Mouse (Mus musculus) forebrain, embryonic 11.5 days (tissue): ENCODE data around the gene Nemp1. TPM values are rescaled to one million over a fixed set of nuclear protein-coding genes. Genes with fewer than 3 reads are reported as not detected.

ENCODE experiments used
- ATAC-seq: fragments of 200-750 bp; cut with Nextera tagmentation; replicated peaks from 2 replicates; pipeline ENCODE4 v1.8.0; 2017; ENCODE audit warnings: moderate TSS enrichment; ENCODE audit not compliant: low FRiP score
- DNase-seq: peaks from one replicate; pipeline ENCODE4 v3.0.0-alpha.2; 2017; ENCODE audit warnings: low spot score
- H3K27ac ChIP-seq: fragments of 300-500 bp; sonication (generic); 2 replicates; pipeline ENCODE4 v1.5.1; 2014; ENCODE audit warnings: low read depth, low read length
- H3K27me3 ChIP-seq: fragments of 300-500 bp; sonication (generic); 2 replicates; pipeline ENCODE4 v1.6.1; 2014; ENCODE audit warnings: mild to moderate bottlenecking, low read length, mixed read lengths; ENCODE audit not compliant: control insufficient read depth, insufficient read depth
- H3K36me3 ChIP-seq: fragments of 300-500 bp; sonication (generic); 2 replicates; pipeline ENCODE4 v1.6.1; 2014; ENCODE audit warnings: mild to moderate bottlenecking, low read length, moderate library complexity, mixed read lengths; ENCODE audit not compliant: control insufficient read depth, insufficient read depth
- H3K4me1 ChIP-seq: fragments of 300-500 bp; sonication (generic); replicated peaks from 2 replicates; pipeline ENCODE4 v1.6.1; 2014; ENCODE audit warnings: low read length, mixed read lengths; ENCODE audit not compliant: control insufficient read depth, insufficient read depth
- H3K4me2 ChIP-seq: fragments of 300-500 bp; sonication (generic); 2 replicates; pipeline ENCODE4 v1.6.1; 2014; ENCODE audit warnings: low read depth, mild to moderate bottlenecking, low read length, moderate library complexity, mixed read lengths; ENCODE audit not compliant: severe bottlenecking
- H3K4me3 ChIP-seq: fragments of 300-500 bp; sonication (generic); 2 replicates; pipeline ENCODE4 v1.5.1; 2014; ENCODE audit warnings: low read depth, low read length
- H3K9ac ChIP-seq: fragments of 300-500 bp; sonication (generic); 2 replicates; pipeline ENCODE4 v1.6.1; 2014; ENCODE audit warnings: low read length
- H3K9me3 ChIP-seq: fragments of 300-500 bp; sonication (generic); 2 replicates; pipeline ENCODE4 v1.6.1; 2016; ENCODE audit warnings: low read length, mixed read lengths; ENCODE audit not compliant: control insufficient read depth
- WGBS: fragments of 180-500 bp; shearing (Covaris S2); extraction: QIAGEN DNeasy Blood & Tissue Kit; methylation state at CpG from one replicate; pipeline ENCODE4 v1.1.7; 2014; 5-methylcytosine and 5-hydroxymethylcytosine counted together
- polyA plus RNA-seq: library from polyadenylated mRNA; unstranded; fragments of >200 nt; fragmentation: Nextera tagmentation; extraction: Ambion mirVana; gene quantifications from 2 replicates; pipeline ENCODE4 v1.2.1, GENCODE M21; 2014

Nemp1 gene
- polyA plus RNA-seq, 1 experiment from 2014 or later, result 12.0 TPM

- no peak overlapping the region for H3K4me3 ChIP-seq
- ATAC-seq (no peak), DNase-seq (no peak)
- no peak overlapping the region for H3K4me2 ChIP-seq
- H3K4me1 ChIP-seq, result no peaks in the 10 kb centered on the region
- no peaks in the 10 kb centered on the region for H3K27me3 ChIP-seq
- no peaks in the 10 kb centered on the region for H3K9me3 ChIP-seq
- H3K9ac ChIP-seq, result no peak overlapping the region
- 81% methylated on average over 13 of the region's 13 CpGs for WGBS
- no peaks in the 10 kb centered on the region for H3K36me3 ChIP-seq
- H3K27ac ChIP-seq, result no peak overlapping the region
These were observed 43.6 kb downstream of the Nemp1 start for GRCm38 (mm10) chr10:127710331-127710730.

- no peak overlapping the region for H3K4me3 ChIP-seq
- no peak for ATAC-seq
- no peak overlapping the region for H3K9ac ChIP-seq
- WGBS, result 76% methylated on average over 6 of the region's 6 CpGs
- H3K36me3 ChIP-seq, result no peaks in the 10 kb centered on the region
- no peaks in the 10 kb centered on the region for H3K9me3 ChIP-seq
- H3K27me3 ChIP-seq, result no peaks in the 10 kb centered on the region
- no peak overlapping the region for H3K4me2 ChIP-seq
- peak; percentile 39 for DNase-seq
- no peak overlapping the region for H3K27ac ChIP-seq
- no peaks in the 10 kb centered on the region for H3K4me1 ChIP-seq
These were observed 46.0 kb downstream of the Nemp1 start for GRCm38 (mm10) chr10:127712736-127713135.

DNA sequence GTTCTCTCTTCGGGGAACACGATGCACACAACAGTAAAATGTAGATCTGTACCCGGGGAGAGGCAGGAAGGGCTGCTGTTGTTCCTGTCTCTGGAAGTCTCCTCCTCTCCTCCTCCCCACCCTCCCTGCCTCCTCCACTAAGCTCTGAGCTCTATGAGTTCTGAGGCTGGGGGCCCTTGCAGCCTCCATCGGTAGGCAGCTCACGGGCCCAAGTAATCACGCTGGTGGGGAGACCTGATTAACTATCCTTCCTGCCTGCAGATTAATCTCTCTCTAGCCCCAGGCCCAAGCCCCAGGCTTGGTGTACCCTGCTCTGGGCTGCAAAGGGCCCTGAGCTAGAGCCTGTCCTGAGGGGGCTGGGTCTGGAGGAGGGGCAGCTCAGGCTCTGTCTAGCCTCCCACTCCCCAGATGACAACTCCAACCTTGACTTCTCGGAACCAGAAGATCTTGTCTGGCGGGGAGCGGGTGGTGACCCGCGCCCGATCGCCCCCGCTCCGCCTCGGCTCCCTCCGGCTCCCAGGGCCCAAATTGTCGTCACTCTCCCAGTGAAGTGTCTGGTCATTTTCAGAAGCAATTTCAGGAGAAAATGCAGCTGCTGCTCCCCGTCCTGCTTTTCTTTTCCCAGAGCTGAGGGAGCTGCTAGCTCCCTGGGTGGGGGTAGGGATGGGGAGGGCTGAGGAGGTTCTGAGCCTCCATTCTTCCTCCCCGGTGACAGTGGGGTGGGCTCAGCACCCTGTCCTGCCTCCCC is 55.1 kb downstream of the Nemp1 start:
- Histone ChIP-seq H3K27me3 (peaks cover 7% of the 10 kb centered on the region), H3K9ac (peak overlapping the region; percentile 35), H3K4me2 (peak overlapping the region; percentile 8; the same call in 1 of the 2 replicates), H3K36me3 (no peaks in the 10 kb centered on the region), H3K9me3 (no peaks in the 10 kb centered on the region), H3K27ac (no peak overlapping the region), H3K4me3 (no peak overlapping the region), H3K4me1 (peaks cover 13% of the 10 kb centered on the region; the same call in 1 of the 2 replicates)
- DNase-seq (no peak), ATAC-seq (no peak)
- WGBS, result 14% methylated on average over 20 of the region's 20 CpGs

DNA sequence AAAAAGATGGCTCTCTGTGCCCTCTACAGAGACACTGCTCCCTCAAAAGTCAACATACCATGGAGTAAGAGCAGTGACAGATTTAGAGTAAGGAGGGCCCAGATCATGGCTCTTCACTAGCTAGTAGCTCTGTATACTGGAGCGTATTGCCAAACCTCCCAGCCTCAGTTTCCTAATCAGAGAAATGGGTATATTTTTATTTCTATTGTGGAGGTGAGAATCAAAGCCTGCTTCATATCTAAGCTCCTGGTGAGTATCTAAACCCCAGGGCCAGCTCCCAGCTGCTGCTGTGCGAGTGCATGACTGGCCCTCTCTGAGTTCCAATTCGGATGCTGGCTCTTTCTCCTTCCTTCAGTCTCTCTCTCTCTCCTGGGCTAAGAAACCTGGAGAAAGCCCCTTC is 57.5 kb downstream of the Nemp1 start, which contains the start of gene Tac2:
Gene Tac2, plus strand, starts transcription at position 301 of the 400 bp plus-strand sequence.
- H3K4me1 ChIP-seq, result peaks cover 13% of the 10 kb centered on the region; the same call in 1 of the 2 replicates
- H3K36me3 ChIP-seq, result no peaks in the 10 kb centered on the region
- WGBS, result 83% methylated on average over 3 of the region's 3 CpGs
- no peak within 1 kb of the TSS for H3K4me3 ChIP-seq
- no peak for DNase-seq
- H3K27ac ChIP-seq, result no peak within 1 kb of the TSS
- H3K9ac ChIP-seq, result no peak within 1 kb of the TSS
- peaks cover 18% of the 10 kb centered on the region for H3K27me3 ChIP-seq
- H3K9me3 ChIP-seq, result no peaks in the 10 kb centered on the region
- H3K4me2 ChIP-seq, result no peak within 1 kb of the TSS
- no peak for ATAC-seq

GRCm38 (mm10) chr10:127725136-127725535 is 58.4 kb downstream of the Nemp1 start:
- H3K4me1 ChIP-seq, result peaks cover 15% of the 10 kb centered on the region; the same call in 1 of the 2 replicates
- ATAC-seq (no peak), DNase-seq (no peak)
- no peak overlapping the region for H3K9ac ChIP-seq
- no peaks in the 10 kb centered on the region for H3K9me3 ChIP-seq
- 88% methylated on average over 4 of the region's 4 CpGs for WGBS
- peaks cover 22% of the 10 kb centered on the region for H3K27me3 ChIP-seq
- H3K4me2 ChIP-seq, result no peak overlapping the region
- no peak overlapping the region for H3K4me3 ChIP-seq
- no peak overlapping the region for H3K27ac ChIP-seq
- H3K36me3 ChIP-seq, result no peaks in the 10 kb centered on the region

DNA sequence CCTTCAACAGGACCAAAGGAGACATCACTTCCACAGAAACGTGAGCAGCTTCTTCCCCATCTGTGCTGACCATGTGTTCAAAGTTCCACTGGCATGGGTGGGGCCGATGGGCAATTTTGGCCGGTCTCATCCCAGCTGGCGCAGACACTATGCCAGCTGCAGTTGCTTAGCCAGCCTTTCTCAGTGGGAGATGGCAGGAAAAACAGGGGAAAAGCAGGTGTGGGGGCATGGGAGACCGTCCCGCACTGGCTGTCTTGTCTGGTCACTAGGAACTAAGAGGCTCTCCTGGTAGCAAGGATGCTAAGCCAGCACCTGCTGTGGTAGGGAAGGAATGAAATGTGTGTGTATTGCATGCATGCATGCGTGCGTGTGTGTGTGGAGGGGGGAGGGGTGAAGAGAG is 61.7 kb downstream of the Nemp1 start:
- 85% methylated on average over 8 of the region's 8 CpGs for WGBS
- no peak overlapping the region for H3K27ac ChIP-seq
- H3K4me2 ChIP-seq, result no peak overlapping the region
- ATAC-seq, result no peak
- DNase-seq, result no peak
- no peak overlapping the region for H3K4me3 ChIP-seq
- H3K27me3 ChIP-seq, result peaks cover 17% of the 10 kb centered on the region
- H3K9me3 ChIP-seq, result no peaks in the 10 kb centered on the region
- H3K36me3 ChIP-seq, result no peaks in the 10 kb centered on the region
- peaks cover 3% of the 10 kb centered on the region; the same call in 1 of the 2 replicates for H3K4me1 ChIP-seq
- no peak overlapping the region for H3K9ac ChIP-seq

GRCm38 (mm10) chr10:127730285-127730932 is 63.7 kb downstream of the Nemp1 start:
- Histone ChIP-seq H3K36me3 (no peaks in the 10 kb centered on the region), H3K9ac (no peak overlapping the region), H3K4me3 (no peak overlapping the region), H3K4me2 (no peak overlapping the region), H3K27ac (no peak overlapping the region), H3K27me3 (peaks cover 17% of the 10 kb centered on the region), H3K9me3 (no peaks in the 10 kb centered on the region), H3K4me1 (peaks cover 3% of the 10 kb centered on the region; the same call in 1 of the 2 replicates)
- ATAC-seq, result no peak
- WGBS, result 59% methylated on average over 11 of the region's 11 CpGs
- no peak for DNase-seq

- Histone ChIP-seq H3K4me2 (no peak overlapping the region), H3K4me3 (no peak overlapping the region), H3K9me3 (no peaks in the 10 kb centered on the region), H3K36me3 (no peaks in the 10 kb centered on the region), H3K27ac (no peak overlapping the region), H3K9ac (no peak overlapping the region), H3K4me1 (peaks cover 3% of the 10 kb centered on the region; the same call in 1 of the 2 replicates), H3K27me3 (peaks cover 17% of the 10 kb centered on the region)
- no peak; the same call in 1 of the 2 replicates for ATAC-seq
- 12% methylated on average over 9 of the region's 9 CpGs for WGBS
- no peak for DNase-seq
These were observed 64.2 kb downstream of the Nemp1 start for GRCm38 (mm10) chr10:127730933-127731310.
